Mouse (Mus musculus): ENCODE measurements at regions not wholly inside any gene's neighbourhood (a gene's known extent, or its start where the extent isn't known, plus 50 kb on each side); places are given as distances from the start of the nearest gene placed in this dataset.

DNA sequence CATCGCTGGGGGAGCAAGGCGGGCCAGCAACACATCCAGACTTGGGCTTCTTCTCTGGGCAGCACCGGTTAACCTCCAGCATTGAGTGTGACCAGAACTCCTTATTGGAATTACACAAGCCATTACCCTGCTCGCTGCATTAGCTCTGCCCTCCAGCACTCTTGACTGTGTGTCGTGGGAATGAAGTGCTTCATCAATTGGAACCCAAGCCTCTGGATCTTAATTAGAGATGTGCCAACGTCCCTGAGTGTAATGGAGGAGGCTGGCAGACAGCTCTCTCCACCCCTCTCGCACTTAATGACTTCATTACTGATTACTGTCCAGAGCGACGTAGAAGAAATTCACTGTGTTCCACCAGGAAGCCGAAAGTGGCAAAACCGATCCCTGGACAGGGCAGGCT lies 240.6 kb downstream of the Cdh26 start:
- no peak for ATAC-seq

DNA sequence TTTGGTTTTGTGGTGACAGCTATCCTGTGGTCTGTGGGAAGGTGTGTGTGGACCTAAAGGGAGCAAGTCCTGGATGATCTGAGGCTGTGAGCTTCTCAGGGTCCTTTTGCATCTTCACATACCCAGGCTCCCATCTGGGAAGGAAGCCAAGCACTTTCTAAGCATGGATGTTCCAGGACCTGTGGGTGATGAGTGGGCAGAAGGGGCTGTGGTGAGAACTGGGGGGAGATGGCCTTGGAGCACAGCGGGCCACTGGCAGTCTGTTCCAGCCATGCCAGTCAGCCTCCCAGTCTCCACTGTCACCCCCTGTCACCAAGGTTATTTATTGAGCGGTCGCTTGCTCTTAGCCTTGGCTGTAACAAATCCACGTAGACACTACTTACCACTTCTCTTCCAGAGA lies 243.3 kb downstream of the Cdh26 start:
- ATAC-seq, result no peak

DNA sequence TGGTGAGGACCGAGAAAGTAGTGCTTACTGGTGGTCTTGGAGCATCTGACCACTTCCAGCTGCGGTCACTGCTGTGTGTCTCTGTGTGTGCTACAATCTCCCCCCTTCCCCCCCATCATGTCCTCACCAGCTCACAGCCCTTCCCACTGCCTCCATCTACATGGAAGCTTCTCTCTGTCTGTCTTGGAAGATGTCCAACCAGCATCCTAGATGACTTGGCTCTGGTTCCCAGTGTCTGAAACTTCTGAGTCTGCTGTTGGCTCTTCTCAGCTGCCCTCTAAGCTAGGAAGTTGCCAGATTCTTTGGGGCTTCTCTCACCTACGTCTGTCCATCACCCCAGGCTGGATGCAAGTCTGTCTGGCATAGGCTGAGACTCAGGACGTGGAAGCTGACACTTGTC lies 244.3 kb downstream of the Cdh26 start:
- no peak for ATAC-seq

DNA sequence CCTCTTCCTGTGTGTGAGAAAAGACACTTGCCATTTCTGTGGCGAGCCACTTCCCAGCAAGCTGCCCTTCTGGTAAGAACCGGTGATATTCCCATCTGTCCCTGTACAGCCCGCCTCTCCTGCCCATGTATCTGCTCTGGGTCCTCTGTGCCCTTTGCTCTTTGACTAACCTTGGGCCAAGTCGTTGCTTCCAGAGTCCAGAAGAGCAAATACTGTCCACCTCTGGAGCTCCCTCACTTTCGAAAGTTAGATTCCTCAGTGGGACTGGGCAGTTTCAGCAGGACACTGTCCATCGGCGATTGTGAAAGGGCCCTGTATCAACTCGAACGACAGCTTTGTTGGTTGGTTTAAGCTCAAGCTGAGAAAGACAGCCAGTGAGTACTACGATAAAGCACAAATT lies 246.6 kb downstream of the Cdh26 start:
- no peak for ATAC-seq

DNA sequence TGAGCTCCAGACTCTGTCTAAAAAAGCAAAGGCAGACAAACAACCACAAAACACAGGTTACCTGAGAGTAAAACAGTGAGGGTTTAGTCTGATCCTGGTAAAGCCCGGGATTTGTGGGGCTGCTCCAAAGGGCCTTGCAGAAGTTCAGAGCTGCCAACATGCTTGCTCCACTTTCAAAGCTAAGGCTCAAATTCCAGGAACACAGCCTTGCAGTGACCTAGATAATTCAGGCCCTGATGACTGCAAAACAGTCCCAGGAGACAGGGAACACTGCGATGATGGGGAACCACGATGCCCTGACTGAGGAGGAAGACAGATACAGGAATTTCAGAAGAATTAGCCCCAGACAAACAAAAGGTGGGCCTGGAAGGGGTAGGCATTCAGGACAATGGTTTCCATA lies 250.0 kb downstream of the Cdh26 start:
- no peak for ATAC-seq

- no peak for ATAC-seq
These were observed 254.0 kb downstream of the Cdh26 start for GRCm38 (mm10) chr2:178684026-178684958.

GRCm38 (mm10) chr2:178685211-178685610 lies 254.9 kb downstream of the Cdh26 start:
- no peak for ATAC-seq

DNA sequence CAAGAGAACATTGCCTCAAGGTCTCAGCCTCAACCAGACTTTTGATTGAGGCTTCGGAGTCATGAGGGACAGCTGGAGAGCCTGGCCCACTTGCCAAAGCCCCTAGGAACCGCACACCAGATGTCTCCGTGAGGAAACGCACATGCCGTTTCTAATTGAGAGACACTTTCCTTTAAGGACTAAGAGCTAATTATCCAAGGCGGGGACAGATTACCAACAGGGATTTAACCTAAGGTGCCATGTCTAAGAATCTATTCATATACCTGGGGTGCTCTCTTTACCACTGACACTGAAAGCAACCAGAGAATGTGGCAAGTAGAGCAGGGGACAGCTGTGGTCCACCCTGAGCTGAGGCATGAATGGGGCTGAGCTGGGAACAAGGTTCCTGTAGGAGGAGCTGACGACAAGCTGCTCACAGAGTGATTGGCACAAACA lies 255.9 kb downstream of the Cdh26 start:
- ATAC-seq, result no peak

DNA sequence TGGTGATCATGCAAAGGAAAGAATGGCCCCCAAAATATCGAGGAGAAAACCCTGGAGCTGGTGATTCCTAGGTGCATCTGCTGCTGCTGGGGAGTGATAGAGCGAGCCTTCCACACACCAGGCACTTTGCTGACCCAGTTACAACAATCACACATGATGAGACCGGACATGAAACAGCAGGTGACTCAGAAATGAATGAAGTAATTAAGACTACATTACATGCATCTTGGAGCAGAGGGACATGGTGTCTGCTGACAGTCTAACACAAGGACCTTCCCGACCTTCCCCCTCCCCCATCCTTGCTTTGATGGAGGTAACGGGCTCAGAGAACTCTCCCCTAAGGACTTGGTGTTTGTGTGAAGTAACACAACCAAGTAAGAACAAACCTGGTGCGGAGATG lies 258.3 kb downstream of the Cdh26 start:
- ATAC-seq, result no peak

GRCm38 (mm10) chr2:178691190-178691864 lies 261.0 kb downstream of the Cdh26 start:
- ATAC-seq, result no peak

DNA sequence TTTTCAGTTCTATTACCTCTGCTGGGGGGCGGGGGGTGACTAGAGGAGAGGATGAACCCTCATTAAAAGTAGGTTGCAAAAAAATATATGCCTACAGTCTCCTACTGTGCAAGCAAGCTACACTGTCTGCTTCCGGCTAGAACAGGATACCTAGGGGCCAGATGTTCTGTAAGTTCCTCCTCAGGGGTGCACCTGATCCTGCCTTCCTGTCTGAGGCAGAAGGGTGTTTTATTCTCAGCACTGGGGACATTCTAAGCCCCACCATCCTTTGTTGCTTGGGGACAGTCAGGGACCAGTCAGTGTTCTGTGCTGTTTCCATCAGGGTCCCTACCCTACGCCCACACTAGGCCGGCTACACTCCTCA lies 261.5 kb downstream of the Cdh26 start:
- no peak for ATAC-seq

- ATAC-seq, result no peak
These were observed 261.9 kb downstream of the Cdh26 start for GRCm38 (mm10) chr2:178692231-178692630.

DNA sequence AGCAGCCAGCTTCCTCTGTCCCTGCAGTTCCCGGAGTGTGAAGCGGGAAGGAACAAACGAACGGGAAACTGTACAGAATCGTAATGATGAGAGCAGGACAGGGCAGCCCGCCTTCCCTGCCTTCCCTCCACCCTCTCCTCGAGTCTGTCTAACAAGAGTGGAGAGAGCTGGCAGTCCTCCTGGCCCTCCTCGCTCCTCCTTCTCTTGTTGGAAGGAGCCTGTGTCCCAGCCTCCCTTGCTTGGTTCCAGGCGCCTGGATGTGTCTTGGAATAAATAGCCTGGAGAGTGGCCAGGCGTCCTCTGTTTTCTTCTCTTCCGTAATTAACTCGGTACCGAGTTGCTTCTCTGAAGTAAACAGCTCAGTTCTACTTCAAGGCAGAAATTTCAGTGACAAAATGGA lies 268.3 kb downstream of the Cdh26 start:
- ATAC-seq, result no peak

DNA sequence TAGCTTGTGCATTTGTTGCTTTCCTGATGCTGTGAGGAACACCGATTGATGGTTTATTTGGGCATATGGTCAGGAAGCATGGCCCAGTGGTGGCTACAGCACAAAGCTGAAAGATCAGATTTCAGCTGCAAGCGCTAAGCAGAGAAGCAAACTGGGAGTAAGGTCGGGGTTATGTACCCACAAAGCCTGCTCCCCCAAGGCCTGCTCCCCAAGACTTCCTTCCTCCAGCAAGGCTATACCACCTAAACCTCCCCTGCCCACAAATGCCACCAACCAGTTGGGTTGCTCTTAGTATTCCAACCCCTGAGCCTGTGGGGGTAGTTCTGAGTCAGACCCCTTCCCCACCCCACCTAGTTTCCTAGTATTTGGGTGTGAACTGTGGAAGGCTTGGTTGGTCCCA lies 270.5 kb downstream of the Cdh26 start:
- no peak for ATAC-seq

DNA sequence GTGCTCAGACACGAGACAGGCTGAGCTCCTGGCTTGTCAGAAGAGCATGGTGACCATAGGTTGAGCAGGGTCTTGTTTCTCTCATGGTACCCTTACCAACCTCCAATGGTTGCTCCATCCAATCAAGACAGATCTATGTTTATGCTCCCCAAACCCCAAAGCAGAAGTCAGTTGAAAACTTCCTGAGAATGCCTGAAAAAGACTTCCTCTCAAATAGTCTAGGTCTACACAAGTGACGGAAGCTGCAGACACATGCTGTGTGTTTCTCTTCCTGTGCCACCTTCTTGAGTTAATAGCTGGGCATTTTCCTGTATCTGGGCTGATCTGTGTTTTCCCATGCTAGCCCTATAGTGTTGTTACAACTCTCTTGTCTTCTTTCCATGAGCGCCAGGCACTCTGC lies 274.2 kb downstream of the Cdh26 start:
- no peak for ATAC-seq

- no peak for ATAC-seq
These were observed 278.3 kb downstream of the Cdh26 start for GRCm38 (mm10) chr2:178708649-178709048.

- ATAC-seq, result no peak
These were observed 279.0 kb downstream of the Cdh26 start for GRCm38 (mm10) chr2:178709192-178709881.

DNA sequence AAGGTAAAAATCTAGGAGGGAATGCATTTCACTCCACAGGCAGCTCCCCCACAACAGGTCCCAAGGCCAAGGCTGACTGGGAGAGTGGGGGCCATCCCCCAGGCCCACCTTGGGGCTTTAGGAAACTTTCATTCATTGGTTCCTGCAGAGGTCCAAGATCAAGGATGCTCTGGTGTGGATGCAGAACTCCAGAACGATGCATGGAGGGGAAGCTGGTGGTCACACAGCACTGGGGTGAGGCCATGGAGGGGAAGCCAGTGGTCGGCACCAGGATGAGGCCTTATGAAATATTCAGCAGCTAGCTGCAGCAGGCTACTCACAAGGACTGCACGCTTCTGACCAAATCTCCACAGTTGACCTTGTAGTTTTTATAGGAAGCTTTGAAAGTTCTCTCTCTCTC lies 279.7 kb downstream of the Cdh26 start:
- no peak for ATAC-seq

- ATAC-seq, result no peak
These were observed 281.3 kb downstream of the Cdh26 start for GRCm38 (mm10) chr2:178711587-178712080.

DNA sequence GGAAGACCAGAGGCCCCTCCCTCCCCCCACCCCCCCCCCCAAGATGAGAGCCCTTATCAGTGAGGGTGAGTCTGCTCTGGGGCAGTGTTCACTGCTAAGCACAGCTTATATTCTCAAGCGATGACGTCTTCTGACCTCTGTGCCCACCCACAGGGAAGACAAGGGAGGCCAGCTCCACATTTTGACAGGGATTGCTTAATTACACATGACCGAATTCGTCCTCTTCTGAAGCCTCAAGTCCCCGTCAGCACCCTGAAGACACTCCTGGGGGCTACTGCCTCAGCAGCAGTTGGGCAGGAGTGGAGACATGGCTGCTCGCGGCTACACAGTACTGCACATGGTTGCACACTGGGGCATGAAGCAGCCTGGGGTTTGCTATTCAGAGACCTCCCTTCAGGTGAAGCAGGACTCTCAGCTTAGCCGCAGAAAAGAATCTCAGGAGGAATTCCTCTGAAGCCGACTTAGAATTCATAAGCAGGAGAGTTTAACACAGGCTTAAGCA lies 282.1 kb downstream of the Cdh26 start:
- no peak for ATAC-seq

- ATAC-seq, result no peak
These were observed 285.3 kb downstream of the Cdh26 start for GRCm38 (mm10) chr2:178715500-178716245.

GRCm38 (mm10) chr2:178718048-178718447 lies 287.7 kb downstream of the Cdh26 start:
- no peak for ATAC-seq

All from activated CD4-positive, CD25-positive, alpha-beta regulatory T cell, adult 4 months (primary cell).